Mouse (Mus musculus) hindbrain, embryonic 11.5 days (tissue): Measurements from ENCODE around the gene Kbtbd2. TPM values are rescaled to one million over a fixed set of nuclear protein-coding genes. Genes with fewer than 3 reads are reported as not detected.

Experiments used
- ATAC-seq: fragments of 200-750 bp; cut with Nextera tagmentation; 2 replicates; pipeline ENCODE4 v1.8.0; 2017; ENCODE audit warnings: mild to moderate bottlenecking, moderate TSS enrichment, moderate library complexity; ENCODE audit not compliant: low FRiP score
- DNase-seq: peaks from one replicate; pipeline ENCODE4 v3.0.0-alpha.2; 2015; ENCODE audit warnings: low spot score
- H3K27ac ChIP-seq: fragments of 300-500 bp; sonication (generic); 2 replicates; pipeline ENCODE4 v1.5.1; 2014; ENCODE audit warnings: mild to moderate bottlenecking, low read depth, low read length
- H3K27me3 ChIP-seq: fragments of 300-500 bp; sonication (generic); 2 replicates; pipeline ENCODE4 v1.6.1; 2014; ENCODE audit warnings: mild to moderate bottlenecking, low read length, moderate library complexity, mixed read lengths; ENCODE audit not compliant: control insufficient read depth, insufficient read depth
- H3K36me3 ChIP-seq: fragments of 300-500 bp; sonication (generic); 2 replicates; pipeline ENCODE4 v1.6.1; 2014; ENCODE audit warnings: mild to moderate bottlenecking, low read length, moderate library complexity, mixed read lengths; ENCODE audit not compliant: control insufficient read depth, insufficient read depth
- H3K4me1 ChIP-seq: fragments of 300-500 bp; sonication (generic); replicated peaks from 2 replicates; pipeline ENCODE4 v1.6.1; 2014; ENCODE audit warnings: low read length, mixed read lengths; ENCODE audit not compliant: control insufficient read depth, insufficient read depth
- H3K4me2 ChIP-seq: fragments of 300-500 bp; sonication (generic); replicated peaks from 2 replicates; pipeline ENCODE4 v1.6.1; 2014; ENCODE audit warnings: mild to moderate bottlenecking, low read depth, low read length
- H3K4me3 ChIP-seq: fragments of 300-500 bp; sonication (generic); 2 replicates; pipeline ENCODE4 v1.5.1; 2014; ENCODE audit warnings: low read depth, low read length
- H3K9ac ChIP-seq: fragments of 300-500 bp; sonication (generic); 2 replicates; pipeline ENCODE4 v1.6.1; 2014; ENCODE audit warnings: low read depth, low read length
- H3K9me3 ChIP-seq: fragments of 300-500 bp; sonication (generic); 2 replicates; pipeline ENCODE4 v1.6.1; 2016; ENCODE audit warnings: low read length; ENCODE audit not compliant: control insufficient read depth
- WGBS: fragments of 180-500 bp; shearing (Covaris S2); extraction: QIAGEN DNeasy Blood & Tissue Kit; methylation state at CpG from one replicate; pipeline ENCODE4 v1.1.7; 2014; 5-methylcytosine and 5-hydroxymethylcytosine counted together
- polyA plus RNA-seq: library from polyadenylated mRNA; unstranded; fragments of >200 nt; fragmentation: Nextera tagmentation; extraction: Ambion mirVana; gene quantifications from 2 replicates; pipeline ENCODE4 v1.2.1, GENCODE M21; 2014

Gene Kbtbd2
- polyA plus RNA-seq, 1 experiment from 2014 or later, result 37.4 TPM

DNA sequence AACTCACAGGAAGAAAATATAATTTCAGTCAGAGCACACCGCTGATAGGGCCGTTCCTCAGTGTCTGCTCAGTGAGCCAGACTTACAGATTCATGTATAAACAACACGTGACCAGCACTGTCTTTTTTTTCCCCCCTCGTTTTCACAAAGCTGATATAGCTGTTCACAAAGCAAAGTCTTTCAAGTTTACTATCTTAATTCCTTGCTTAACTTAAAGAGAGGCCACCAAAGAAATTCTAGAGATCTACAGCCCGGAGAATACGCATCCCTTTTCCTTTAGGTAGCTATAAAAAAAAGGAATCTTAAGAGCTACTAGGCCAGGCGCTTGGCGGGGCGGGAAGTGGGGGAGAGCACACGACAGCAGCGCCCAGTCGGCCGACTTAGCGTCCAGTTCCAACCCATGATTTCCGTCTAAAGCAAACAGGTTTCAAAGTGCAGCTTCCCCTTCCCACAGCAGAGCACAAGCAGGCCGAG is 908 bp downstream of the Kbtbd2 start:
- peak; percentile 27 for ATAC-seq
- WGBS, result under 1% methylated on average over 16 of the region's 16 CpGs
- Histone ChIP-seq H3K27me3 (no peaks in the 10 kb centered on the region), H3K9ac (peak overlapping the region; percentile 94), H3K4me3 (peak overlapping the region; percentile 61), H3K36me3 (no peaks in the 10 kb centered on the region), H3K9me3 (no peaks in the 10 kb centered on the region), H3K27ac (peak overlapping the region; percentile 99), H3K4me1 (no peaks in the 10 kb centered on the region; the same call in 1 of the 2 replicates), H3K4me2 (peak overlapping the region; percentile 61)
- DNase-seq, result peak; percentile 66

DNA sequence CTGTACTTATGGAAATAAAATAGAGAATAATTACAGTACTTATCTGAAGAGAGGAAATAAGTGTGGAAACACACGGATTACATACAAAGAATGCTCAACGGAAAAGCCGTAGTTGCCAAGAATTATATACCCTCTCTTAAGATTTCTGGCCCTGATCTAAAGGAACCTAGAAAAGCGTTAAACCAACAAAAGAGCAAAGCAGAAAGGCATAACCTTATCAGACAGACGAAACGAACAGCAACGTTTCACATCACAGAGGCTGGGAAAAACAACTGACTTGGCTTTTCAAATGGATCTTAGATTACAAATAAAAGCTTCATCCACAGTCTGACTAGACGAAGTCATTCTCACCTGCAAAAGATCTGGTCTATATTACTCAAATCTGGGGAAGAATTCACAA is 1.4 kb downstream of the Kbtbd2 start:
- Histone ChIP-seq H3K36me3 (no peaks in the 10 kb centered on the region), H3K9me3 (no peaks in the 10 kb centered on the region), H3K4me2 (peak overlapping the region; percentile 61), H3K9ac (peak overlapping the region; percentile 94), H3K4me1 (no peaks in the 10 kb centered on the region; the same call in 1 of the 2 replicates), H3K4me3 (peak overlapping the region; percentile 61), H3K27me3 (no peaks in the 10 kb centered on the region), H3K27ac (no peak overlapping the region)
- DNase-seq, result no peak
- 14% methylated on average over 8 of the region's 8 CpGs for WGBS
- ATAC-seq, result no peak

DNA sequence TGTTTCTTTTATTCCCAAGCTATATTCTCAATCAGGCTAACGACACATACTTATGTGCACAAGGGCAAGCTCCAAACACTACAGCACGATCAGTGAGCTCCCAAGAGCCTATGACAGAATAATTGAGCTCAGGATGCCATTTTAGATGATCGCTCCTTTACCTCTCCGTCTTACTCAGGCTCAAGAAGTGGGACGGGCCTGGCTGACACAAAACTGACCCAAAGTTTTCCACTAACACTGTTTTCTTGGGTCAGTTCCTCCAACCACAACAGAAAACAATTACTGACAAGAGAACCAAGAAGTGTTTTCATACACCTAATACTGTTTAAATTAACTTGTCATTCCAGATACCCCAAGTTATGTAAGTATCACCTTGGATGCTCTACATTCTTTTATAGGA is 2.8 kb downstream of the Kbtbd2 start:
- 94% methylated on average over 5 of the region's 5 CpGs for WGBS

DNA sequence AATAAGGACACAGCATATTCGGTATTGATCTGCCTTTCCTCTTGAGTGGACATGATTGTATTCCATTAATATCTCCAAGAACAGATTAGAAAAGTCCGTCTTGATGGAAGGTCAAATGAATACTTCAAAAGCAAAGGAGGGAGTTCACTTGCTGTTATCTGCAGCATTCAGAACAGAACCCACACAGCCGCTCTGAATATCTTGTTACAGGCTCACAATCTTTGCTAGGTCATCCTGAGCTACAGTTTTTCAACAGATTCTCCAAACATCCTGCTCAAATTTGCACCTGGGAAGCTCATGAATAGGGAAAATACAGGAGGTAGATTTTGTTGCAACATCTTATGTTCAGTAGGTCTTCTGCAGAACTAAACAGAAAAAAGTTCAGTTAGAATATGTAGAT is 8.3 kb downstream of the Kbtbd2 start:
- Histone ChIP-seq H3K9me3 (no peaks in the 10 kb centered on the region), H3K27ac (no peak overlapping the region), H3K9ac (no peak overlapping the region), H3K36me3 (0 out of 2 replicates have a peak, but pooled peaks cover 2% of the 10 kb centered on the region), H3K27me3 (no peaks in the 10 kb centered on the region), H3K4me1 (no peaks in the 10 kb centered on the region), H3K4me2 (no peak overlapping the region), H3K4me3 (no peak overlapping the region)
- ATAC-seq (no peak), DNase-seq (no peak)
- 92% methylated on average over 3 of the region's 3 CpGs for WGBS

More for the DNA sequence above, 2.8 kb downstream of the Kbtbd2 start:
- ATAC-seq (no peak), DNase-seq (no peak)
- Histone ChIP-seq H3K4me3 (no peak overlapping the region), H3K9me3 (no peaks in the 10 kb centered on the region), H3K36me3 (no peaks in the 10 kb centered on the region), H3K4me1 (no peaks in the 10 kb centered on the region; the same call in 1 of the 2 replicates), H3K27me3 (no peaks in the 10 kb centered on the region), H3K27ac (no peak overlapping the region), H3K9ac (no peak overlapping the region), H3K4me2 (no peak overlapping the region)

DNA sequence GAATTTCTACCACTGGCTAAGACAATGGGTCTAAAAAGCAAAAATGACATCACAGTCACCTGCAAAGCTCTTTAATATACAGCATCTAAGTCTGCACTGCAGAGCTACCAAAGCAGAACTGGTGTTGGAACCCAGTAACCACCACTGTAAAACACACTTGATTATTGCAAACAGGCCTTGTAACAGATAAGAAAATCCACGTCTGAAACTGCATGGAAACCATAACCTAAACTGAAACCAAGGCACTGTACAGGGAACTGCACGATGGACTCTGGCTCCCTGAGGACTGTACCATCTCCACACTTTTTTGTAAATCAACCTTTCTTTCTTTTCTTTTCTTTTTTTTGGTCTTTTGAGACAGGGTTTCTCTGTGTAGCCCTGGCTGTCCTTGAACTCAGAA is 9.9 kb downstream of the Kbtbd2 start:
- H3K4me3 ChIP-seq, result no peak overlapping the region
- H3K4me2 ChIP-seq, result no peak overlapping the region
- ATAC-seq, result no peak
- 87% methylated on average over 2 of the region's 2 CpGs for WGBS
- no peak overlapping the region for H3K9ac ChIP-seq
- no peak overlapping the region for H3K27ac ChIP-seq
- H3K36me3 ChIP-seq, result 0 out of 2 replicates have a peak, but pooled peaks cover 2% of the 10 kb centered on the region
- no peaks in the 10 kb centered on the region for H3K27me3 ChIP-seq
- H3K9me3 ChIP-seq, result no peaks in the 10 kb centered on the region
- no peak for DNase-seq
- no peaks in the 10 kb centered on the region for H3K4me1 ChIP-seq

DNA sequence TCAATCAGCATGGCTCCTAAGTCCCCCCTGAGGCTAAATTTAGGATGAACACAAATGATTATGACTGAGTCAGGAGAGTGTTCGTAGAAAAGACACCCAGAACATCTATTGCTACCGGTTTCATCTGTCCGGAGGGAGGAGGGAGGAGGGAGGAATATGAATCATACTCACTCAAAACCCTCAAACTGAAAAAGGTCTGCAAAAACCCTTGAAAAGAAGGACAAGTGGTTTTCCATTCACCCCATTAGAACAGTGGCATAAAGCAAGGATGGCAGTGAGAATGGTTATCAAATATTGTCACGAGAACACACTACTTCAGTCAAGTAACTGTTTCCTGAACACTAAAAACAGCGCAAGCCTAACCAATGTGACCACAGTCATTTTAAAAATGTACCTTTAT is 12.5 kb downstream of the Kbtbd2 start:
- 94% methylated on average over 5 of the region's 5 CpGs for WGBS
- no peaks in the 10 kb centered on the region for H3K4me1 ChIP-seq
- no peak overlapping the region for H3K27ac ChIP-seq
- ATAC-seq (no peak), DNase-seq (no peak)
- no peaks in the 10 kb centered on the region for H3K9me3 ChIP-seq
- no peak overlapping the region for H3K4me2 ChIP-seq
- peaks cover 3% of the 10 kb centered on the region; the same call in 1 of the 2 replicates for H3K36me3 ChIP-seq
- no peaks in the 10 kb centered on the region for H3K27me3 ChIP-seq
- H3K4me3 ChIP-seq, result no peak overlapping the region
- H3K9ac ChIP-seq, result no peak overlapping the region

DNA sequence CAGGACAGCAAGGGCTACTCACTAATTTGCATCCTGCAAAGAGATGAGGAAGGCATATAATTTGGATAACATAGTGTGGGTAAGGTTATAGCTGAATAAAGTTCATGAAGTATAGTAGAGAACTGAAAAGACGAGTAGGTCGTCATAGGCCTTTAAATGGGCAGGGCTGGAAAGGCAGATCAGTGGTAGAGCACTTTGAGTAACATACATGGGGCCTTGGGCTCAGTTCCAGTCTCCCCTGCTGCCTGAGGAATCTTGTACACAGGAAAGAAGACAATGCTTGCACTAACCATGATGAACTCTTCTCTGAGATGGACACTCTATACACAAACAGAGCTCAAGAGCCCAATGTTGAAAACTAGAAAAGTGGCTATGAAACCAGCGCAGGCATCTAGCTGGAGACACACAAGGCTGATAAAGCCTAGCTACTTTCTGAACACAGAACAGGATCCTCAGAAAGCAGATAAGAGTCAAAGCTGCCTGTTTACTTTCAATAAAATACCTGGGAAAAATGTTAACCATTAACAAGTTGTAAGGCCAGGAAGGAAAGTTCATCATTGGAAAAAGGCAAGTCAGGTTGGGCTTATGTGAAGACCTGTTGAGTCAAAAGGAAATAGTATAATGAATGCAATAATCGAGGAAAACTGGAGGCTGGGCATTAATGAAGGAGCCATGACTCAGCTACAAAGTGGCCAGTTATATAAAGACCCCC is 13.9 kb downstream of the Kbtbd2 start:
- H3K27ac ChIP-seq, result no peak overlapping the region
- WGBS, result 93% methylated on average over 4 of the region's 4 CpGs
- no peaks in the 10 kb centered on the region for H3K27me3 ChIP-seq
- DNase-seq, result no peak
- H3K36me3 ChIP-seq, result peaks cover 8% of the 10 kb centered on the region; the same call in 1 of the 2 replicates
- no peak for ATAC-seq
- H3K9me3 ChIP-seq, result no peaks in the 10 kb centered on the region
- no peak overlapping the region for H3K4me3 ChIP-seq
- H3K9ac ChIP-seq, result no peak overlapping the region
- no peaks in the 10 kb centered on the region for H3K4me1 ChIP-seq
- H3K4me2 ChIP-seq, result no peak overlapping the region

DNA sequence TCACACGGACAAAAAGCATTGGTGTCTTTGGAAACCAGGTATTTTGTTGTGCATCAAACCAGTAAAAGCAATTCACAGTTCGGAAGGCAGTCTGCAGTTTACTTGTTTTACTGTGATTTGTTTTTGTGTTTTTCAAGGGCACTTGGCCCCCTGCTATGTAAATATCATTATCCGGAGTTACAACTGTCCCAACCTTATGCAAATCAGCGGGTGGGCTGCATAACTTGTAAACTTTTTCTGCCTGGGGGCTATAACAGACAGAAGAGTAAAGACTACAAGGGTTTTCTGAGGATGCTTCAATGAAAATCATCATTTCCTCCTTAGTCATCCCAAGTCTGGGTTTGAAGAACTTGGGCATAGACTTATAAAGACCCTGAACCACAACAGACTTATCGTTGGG is 18.0 kb downstream of the Kbtbd2 start:
- no peak for ATAC-seq
- H3K36me3 ChIP-seq, result peaks cover 8% of the 10 kb centered on the region; the same call in 1 of the 2 replicates

DNA sequence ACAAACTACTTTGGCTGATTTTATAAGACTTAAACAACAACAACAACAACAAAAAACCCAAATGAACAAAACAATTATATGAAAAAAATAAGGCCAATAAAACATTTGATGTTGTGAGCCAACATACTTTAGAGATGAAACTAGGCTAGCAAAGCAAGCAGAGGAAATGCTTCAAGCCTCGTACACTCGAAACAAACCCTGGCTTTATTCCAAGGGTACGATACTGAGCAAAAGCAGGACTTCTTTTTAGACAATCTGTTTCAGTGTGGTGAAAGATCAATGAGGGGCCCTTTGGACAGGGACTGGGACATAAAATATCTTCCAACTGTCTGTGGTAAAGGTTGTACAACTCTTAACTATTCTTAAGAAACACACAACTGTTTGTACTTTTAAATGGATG is 21.8 kb downstream of the Kbtbd2 start:
- Histone ChIP-seq H3K27ac (no peak overlapping the region), H3K4me3 (no peak overlapping the region), H3K9ac (no peak overlapping the region), H3K4me1 (no peaks in the 10 kb centered on the region), H3K4me2 (no peak overlapping the region), H3K36me3 (peaks cover 8% of the 10 kb centered on the region; the same call in 1 of the 2 replicates), H3K27me3 (no peaks in the 10 kb centered on the region), H3K9me3 (no peaks in the 10 kb centered on the region)
- 97% methylated on average over 3 of the region's 3 CpGs for WGBS
- no peak for ATAC-seq
- no peak for DNase-seq

More for the DNA sequence above, 18.0 kb downstream of the Kbtbd2 start:
- Histone ChIP-seq H3K27ac (no peak overlapping the region), H3K4me3 (no peak overlapping the region), H3K4me1 (no peaks in the 10 kb centered on the region), H3K4me2 (no peak overlapping the region), H3K27me3 (no peaks in the 10 kb centered on the region), H3K9me3 (no peaks in the 10 kb centered on the region), H3K9ac (no peak overlapping the region)
- 98% methylated on average over 5 of the region's 5 CpGs for WGBS
- DNase-seq, result no peak
